Comparison of ENCODE assay signal across 24 mouse cellular contexts in the genomic region with DNA sequence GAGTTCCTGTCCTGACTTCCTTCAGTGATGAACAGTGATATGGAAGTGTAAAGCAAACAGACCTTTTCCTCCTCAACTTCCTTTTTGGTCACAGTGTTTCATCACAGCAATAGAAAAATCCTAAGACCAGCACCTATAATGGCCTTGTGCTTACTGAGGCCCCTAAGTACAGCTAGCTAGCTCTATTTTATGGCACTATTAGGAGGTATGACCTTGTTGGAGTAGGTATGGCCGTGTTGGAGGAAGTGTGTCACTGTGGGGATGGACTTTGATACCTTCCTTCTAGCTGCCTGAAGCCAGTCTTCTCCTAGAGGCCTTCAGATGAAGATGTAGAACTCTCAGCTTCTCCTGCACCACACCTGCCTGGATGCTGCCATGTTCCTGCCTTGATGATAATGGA.
DNase-seq lines count a peak whose midpoint lies in the region; ATAC-seq and TF ChIP-seq lines count a peak whose summit lies in the region.
"Had no signal": no experiment of that assay in that cellular context is flagged by ENCODE, and none has a peak within 500 bp of the region (broad histone marks: within the 10 kb centered on the region; RNA-seq: fewer than 3 reads in every experiment).

No protein-coding gene starts in this region.

- H3K9ac ChIP-seq in midbrain, embryonic 16.5 days (ENCODE audit: low read depth, low read length) = no peak overlapping the region
- no peak overlapping the region for H3K9ac ChIP-seq in intestine, postnatal 0 days (ENCODE audit: low read depth, low read length)
- H3K9ac ChIP-seq: embryonic facial prominence, embryonic 12.5 days; forebrain, embryonic 13.5 days; forebrain, embryonic 15.5 days had no signal

- TF ChIP-seq CTCF in intestine, postnatal 0 days (IDR thresholded peaks at IDR 0.05; ENCODE audit: low read depth) = no peak

- WGBS in midbrain, embryonic 10.5 days = 80% methylated on average over 1 of the region's 1 CpGs
- WGBS in midbrain, embryonic 16.5 days = 90% methylated on average over 1 of the region's 1 CpGs
- 32% methylated on average over 1 of the region's 1 CpGs for WGBS in intestine, postnatal 0 days

- H3K4me3 ChIP-seq in midbrain, embryonic 10.5 days = no peak overlapping the region
- H3K4me3 ChIP-seq in midbrain, embryonic 16.5 days (ENCODE audit: low read depth, low read length) = no peak overlapping the region
- H3K4me3 ChIP-seq in intestine, postnatal 0 days (ENCODE audit: low read depth, low read length) = no peak overlapping the region
- H3K4me3 ChIP-seq: embryonic facial prominence, embryonic 10.5 days; embryonic facial prominence, embryonic 12.5 days; forebrain, embryonic 13.5 days; forebrain, embryonic 15.5 days had no signal

- no peaks in the 10 kb centered on the region for H3K27me3 ChIP-seq in midbrain, embryonic 10.5 days (ENCODE audit: low read depth, poor library complexity, severe bottlenecking)
- H3K27me3 ChIP-seq in midbrain, embryonic 16.5 days (ENCODE audit: control insufficient read depth, insufficient read depth, low read depth, low read length) = no peaks in the 10 kb centered on the region
- H3K27me3 ChIP-seq in intestine, postnatal 0 days (replicated peaks; ENCODE audit: control insufficient read depth, insufficient read depth, low read length) = no peaks in the 10 kb centered on the region
- H3K27me3 ChIP-seq: CH12.LX; embryonic facial prominence, embryonic 12.5 days; forebrain, embryonic 13.5 days; forebrain, embryonic 15.5 days had no signal

- H3K4me2 ChIP-seq in midbrain, embryonic 16.5 days (ENCODE audit: low read length) = no peak overlapping the region
- H3K4me2 ChIP-seq in intestine, postnatal 0 days (replicated peaks; ENCODE audit: low read depth) = no peak overlapping the region
- H3K4me2 ChIP-seq: embryonic facial prominence, embryonic 12.5 days; forebrain, embryonic 13.5 days; forebrain, embryonic 15.5 days had no signal

- DNase-seq in heart, adult 11 months = peak; percentile 45
- no peak for DNase-seq in heart, postnatal 25 days (ENCODE audit: low spot score)
- DNase-seq in midbrain, embryonic 10.5 days (ENCODE audit: low spot score) = no peak
- DNase-seq: adrenal gland, adult 8-10 months; adrenal gland, postnatal 14 days; adrenal gland, postnatal 36 days; B cell, adult 2 months; cerebellum, adult 11-12 months; cerebellum, adult 2 months; cerebellum, adult 9-10 months; cerebellum, postnatal 10 days; cerebellum, postnatal 25 days had no signal

- H3K27ac ChIP-seq in midbrain, embryonic 10.5 days (replicated peaks) = peak overlapping the region; percentile 59; the same call in 1 of the 2 replicates
- H3K27ac ChIP-seq in midbrain, embryonic 16.5 days (ENCODE audit: low read length) = no peak overlapping the region
- H3K27ac ChIP-seq in intestine, postnatal 0 days (ENCODE audit: low read depth, low read length) = no peak overlapping the region
- H3K27ac ChIP-seq: embryonic facial prominence, embryonic 10.5 days; embryonic facial prominence, embryonic 12.5 days; forebrain, embryonic 13.5 days; forebrain, embryonic 15.5 days had no signal

- intact Hi-C loops in heart, postnatal 25 days (cut with DNase I) = no loop called here

- peaks cover 6% of the 10 kb centered on the region; the same call in 1 of the 2 replicates for H3K9me3 ChIP-seq in midbrain, embryonic 10.5 days (replicated peaks)
- H3K9me3 ChIP-seq in midbrain, embryonic 16.5 days (replicated peaks; ENCODE audit: control insufficient read depth, low read length, poor library complexity, severe bottlenecking) = no peaks in the 10 kb centered on the region
- no peaks in the 10 kb centered on the region for H3K9me3 ChIP-seq in intestine, postnatal 0 days (ENCODE audit: control insufficient read depth)
- H3K9me3 ChIP-seq: embryonic facial prominence, embryonic 10.5 days; embryonic facial prominence, embryonic 12.5 days; forebrain, embryonic 13.5 days; forebrain, embryonic 15.5 days had no signal

- ATAC-seq in midbrain, embryonic 16.5 days = no peak
- peak; percentile 96 for ATAC-seq in intestine, postnatal 0 days
- no peak for ATAC-seq in megakaryocyte-erythroid progenitor cell, adult 5-6 weeks (replicated peaks; ENCODE audit: low FRiP score, low TSS enrichment, poor library complexity, severe bottlenecking)
- ATAC-seq: activated CD4-positive, CD25-positive, alpha-beta regulatory T cell, adult 4 months; CD4-positive, CD25-positive, alpha-beta regulatory T cell, adult 4 months; forebrain, embryonic 13.5 days; forebrain, embryonic 15.5 days; Patski had no signal

- H3K36me3 ChIP-seq in midbrain, embryonic 10.5 days = no peaks in the 10 kb centered on the region
- no peaks in the 10 kb centered on the region for H3K36me3 ChIP-seq in midbrain, embryonic 16.5 days (ENCODE audit: control insufficient read depth, insufficient read depth, low read length)
- no peaks in the 10 kb centered on the region for H3K36me3 ChIP-seq in intestine, postnatal 0 days (ENCODE audit: control insufficient read depth, insufficient read depth)
- H3K36me3 ChIP-seq: embryonic facial prominence, embryonic 10.5 days; embryonic facial prominence, embryonic 12.5 days; forebrain, embryonic 15.5 days; G1E had no signal

- H3K4me1 ChIP-seq in midbrain, embryonic 10.5 days = peaks cover 22% of the 10 kb centered on the region
- H3K4me1 ChIP-seq in midbrain, embryonic 16.5 days (ENCODE audit: control insufficient read depth, insufficient read depth, low read length) = peaks cover 8% of the 10 kb centered on the region
- no peaks in the 10 kb centered on the region for H3K4me1 ChIP-seq in intestine, postnatal 0 days (replicated peaks; ENCODE audit: control insufficient read depth, insufficient read depth, low read length)
- H3K4me1 ChIP-seq: embryonic facial prominence, embryonic 10.5 days; embryonic facial prominence, embryonic 12.5 days had no signal
